Mouse (Mus musculus) MEL (cell line): ENCODE data around the gene Adsl. TPM values are rescaled to one million over a fixed set of nuclear protein-coding genes. Genes with fewer than 3 reads are reported as not detected.

Experiments used
- DNase-seq: peaks from one replicate; pipeline ENCODE4 v3.0.0; 2011; ENCODE audit warnings: low read depth, low spot score
- H3K27ac ChIP-seq: 2 replicates; pipeline ENCODE4 v1.5.1; 2012; ENCODE audit warnings: low read depth, mild to moderate bottlenecking, control low read depth, low read length, moderate library complexity; ENCODE audit not compliant: control insufficient read depth
- H3K27me3 ChIP-seq, 2 experiments: fragments of 150-350 bp in 1 of 2; sonication (generic) in 1 of 2; 2 replicates each; pipeline ENCODE4 v1.6.1; 2012; ENCODE audit warnings: low read length in 2 of 2, mild to moderate bottlenecking in 2 of 2, improper control_type of control experiment in 1 of 2, moderate library complexity in 1 of 2; ENCODE audit not compliant: insufficient read depth in 2 of 2, control insufficient read depth in 1 of 2
- H3K36me3 ChIP-seq, 2 experiments: 2 replicates each; pipeline ENCODE4 v1.6.1; 2012 to 2014; ENCODE audit warnings: low read length in 2 of 2, improper control_type of control experiment in 1 of 2, inconsistent platforms in 1 of 2, mild to moderate bottlenecking in 1 of 2; ENCODE audit not compliant: insufficient read depth in 2 of 2, control insufficient read depth in 1 of 2
- H3K4me1 ChIP-seq, 2 experiments: fragments of 150-350 bp in 1 of 2; sonication (generic) in 1 of 2; 2 replicates each; pipeline ENCODE4 v1.6.1; 2012; ENCODE audit warnings: low read length in 2 of 2, improper control_type of control experiment in 1 of 2, mild to moderate bottlenecking in 1 of 2; ENCODE audit not compliant: insufficient read depth in 2 of 2, control insufficient read depth in 1 of 2
- H3K4me3 ChIP-seq, 2 experiments: fragments of 150-350 bp in 1 of 2; sonication (generic) in 1 of 2; 2 replicates each; pipeline ENCODE4 v1.5.1; 2012; ENCODE audit warnings: low read depth in 2 of 2, low read length in 2 of 2, mild to moderate bottlenecking in 2 of 2, moderate library complexity in 2 of 2, control low read depth in 1 of 2, improper control_type of control experiment in 1 of 2; ENCODE audit not compliant: control insufficient read depth in 1 of 2, insufficient read depth in 1 of 2
- H3K79me2 ChIP-seq: 2 replicates; pipeline ENCODE4 v1.6.1; 2012; ENCODE audit warnings: mild to moderate bottlenecking, low read length, moderate library complexity; ENCODE audit not compliant: control insufficient read depth, poor library complexity, insufficient read depth
- H3K9ac ChIP-seq: 2 replicates; pipeline ENCODE4 v1.6.1; 2012; ENCODE audit warnings: low read depth, mild to moderate bottlenecking, control low read depth, low read length, moderate library complexity; ENCODE audit not compliant: control insufficient read depth, poor library complexity, severe bottlenecking
- H3K9me3 ChIP-seq: fragments of 150-350 bp; sonication (generic); replicated peaks from 2 replicates; pipeline ENCODE4 v1.6.1; 2012; ENCODE audit warnings: mild to moderate bottlenecking, low read length, improper control_type of control experiment, moderate library complexity; ENCODE audit not compliant: insufficient read depth
- BHLHE40 ChIP-seq: IDR thresholded peaks from 2 replicates; pipeline ENCODE4 v1.6.1; 2012; ENCODE audit warnings: low read depth, mild to moderate bottlenecking, inconsistent platforms, low read length, improper control_type of control experiment, borderline replicate concordance
- CHD1 ChIP-seq: IDR thresholded peaks from 2 replicates; pipeline ENCODE4 v1.6.1; 2012; ENCODE audit warnings: low read depth, mild to moderate bottlenecking, inconsistent platforms, low read length, improper control_type of control experiment
- ETS1 ChIP-seq: IDR thresholded peaks from 2 replicates; pipeline ENCODE4 v1.6.1; 2012; ENCODE audit warnings: low read depth, mild to moderate bottlenecking, inconsistent platforms, low read length, improper control_type of control experiment, moderate library complexity
- GABPA ChIP-seq: IDR thresholded peaks from 2 replicates; pipeline ENCODE4 v1.6.1; 2012; ENCODE audit warnings: low read depth, mild to moderate bottlenecking, inconsistent platforms, low read length, improper control_type of control experiment, moderate library complexity
- GATA1 ChIP-seq: IDR thresholded peaks from 2 replicates; pipeline ENCODE4 v1.6.1; 2011; ENCODE audit warnings: low read depth, low read length, improper control_type of control experiment
- HCFC1 ChIP-seq: IDR thresholded peaks from 2 replicates; pipeline ENCODE4 v1.6.1; 2012; ENCODE audit warnings: low read depth, mild to moderate bottlenecking, inconsistent platforms, low read length, improper control_type of control experiment, moderate library complexity
- MAX ChIP-seq: IDR thresholded peaks from 2 replicates; pipeline ENCODE4 v1.6.1; 2011; ENCODE audit warnings: low read length, improper control_type of control experiment
- MEF2A ChIP-seq: IDR thresholded peaks from 2 replicates; pipeline ENCODE4 v1.6.1; 2014; ENCODE audit warnings: low read depth, mild to moderate bottlenecking, inconsistent platforms, low read length, improper control_type of control experiment; ENCODE audit not compliant: poor library complexity, insufficient replicate concordance, severe bottlenecking; ENCODE audit errors: extremely low read depth
- MXI1 ChIP-seq: IDR thresholded peaks from 2 replicates; pipeline ENCODE4 v1.6.1; 2011; ENCODE audit warnings: mild to moderate bottlenecking, low read depth, low read length, improper control_type of control experiment
- MYC ChIP-seq: IDR thresholded peaks from 2 replicates; pipeline ENCODE4 v1.6.1; 2011; ENCODE audit warnings: low read depth, mild to moderate bottlenecking, low read length, improper control_type of control experiment, moderate library complexity
- NELFE ChIP-seq: IDR thresholded peaks from 2 replicates; pipeline ENCODE4 v1.6.1; 2011; ENCODE audit warnings: low read depth, low read length, improper control_type of control experiment
- POLR2A ChIP-seq, 2 experiments: IDR thresholded peaks; 2 replicates each; pipeline ENCODE4 v1.6.1; 2011 to 2012; ENCODE audit warnings: low read length in 2 of 2, mild to moderate bottlenecking in 2 of 2, control low read depth in 1 of 2, improper control_type of control experiment in 1 of 2, low read depth in 1 of 2, moderate library complexity in 1 of 2; ENCODE audit not compliant: control insufficient read depth in 1 of 2, insufficient read depth in 1 of 2, poor library complexity in 1 of 2
- POLR2AphosphoS2 ChIP-seq: IDR thresholded peaks from 2 replicates; pipeline ENCODE4 v1.6.1; 2011; ENCODE audit warnings: low read length, improper control_type of control experiment
- RAD21 ChIP-seq: IDR thresholded peaks from 2 replicates; pipeline ENCODE4 v1.6.1; 2011; ENCODE audit warnings: mild to moderate bottlenecking, low read depth, low read length, improper control_type of control experiment
- SMC3 ChIP-seq: IDR thresholded peaks from 2 replicates; pipeline ENCODE4 v1.6.1; 2011; ENCODE audit warnings: low read depth, low read length, improper control_type of control experiment
- TAL1 ChIP-seq: IDR thresholded peaks from 2 replicates; pipeline ENCODE4 v1.6.1; 2012; ENCODE audit warnings: mild to moderate bottlenecking, inconsistent platforms, low read length, moderate library complexity, mixed read lengths
- TBP ChIP-seq: IDR thresholded peaks from 2 replicates; pipeline ENCODE4 v1.8.0; 2011; ENCODE audit warnings: low read depth, low read length, improper control_type of control experiment
- TCF12 ChIP-seq: IDR thresholded peaks from 2 replicates; pipeline ENCODE4 v1.6.1; 2014; ENCODE audit warnings: low read depth, mild to moderate bottlenecking, inconsistent platforms, low read length, improper control_type of control experiment, moderate library complexity
- UBTF ChIP-seq: IDR thresholded peaks from 2 replicates; pipeline ENCODE4 v1.6.1; 2012; ENCODE audit warnings: low read depth, mild to moderate bottlenecking, inconsistent platforms, low read length, improper control_type of control experiment, moderate library complexity, borderline replicate concordance; ENCODE audit not compliant: insufficient read depth
- USF1 ChIP-seq: IDR thresholded peaks from 2 replicates; pipeline ENCODE4 v1.6.1; 2014; ENCODE audit warnings: low read depth, mild to moderate bottlenecking, inconsistent platforms, low read length, improper control_type of control experiment, moderate library complexity
- USF2 ChIP-seq, 2 experiments: IDR thresholded peaks; 2 replicates each; pipeline ENCODE4 v1.6.1; 2011 to 2012; ENCODE audit warnings: improper control_type of control experiment in 2 of 2, low read length in 2 of 2, borderline replicate concordance in 1 of 2, inconsistent platforms in 1 of 2, low read depth in 1 of 2, mild to moderate bottlenecking in 1 of 2; ENCODE audit not compliant: insufficient read depth in 1 of 2
- ZKSCAN1 ChIP-seq: IDR thresholded peaks from 2 replicates; pipeline ENCODE4 v1.6.1; 2012; ENCODE audit warnings: low read depth, mild to moderate bottlenecking, inconsistent platforms, low read length, improper control_type of control experiment, moderate library complexity
- polyA plus RNA-seq, 2 experiments: library from polyadenylated mRNA; stranded (reverse) in 1 of 2; unstranded in 1 of 2; fragments of >175 nt in 1 of 2; fragments of >200 nt in 1 of 2; gene quantifications; 2 replicates each; pipeline versions ENCODE4 v1.2.1 to v1.2.4; 2012; ENCODE audit warnings: low replicate concordance in 2 of 2, low read depth in 1 of 2; ENCODE audit not compliant: insufficient read length in 2 of 2, insufficient read depth in 1 of 2, missing spikeins in 1 of 2
- total RNA-seq: library from RNA; depleted of rRNA; stranded (reverse); fragments of 300-350 nt; gene quantifications from 2 replicates; pipeline ENCODE4 v1.2.3, GENCODE M21; 2012

The Adsl gene
- total and polyA plus RNA-seq, 3 experiments: 304 to 365 (median 320) TPM

DNA sequence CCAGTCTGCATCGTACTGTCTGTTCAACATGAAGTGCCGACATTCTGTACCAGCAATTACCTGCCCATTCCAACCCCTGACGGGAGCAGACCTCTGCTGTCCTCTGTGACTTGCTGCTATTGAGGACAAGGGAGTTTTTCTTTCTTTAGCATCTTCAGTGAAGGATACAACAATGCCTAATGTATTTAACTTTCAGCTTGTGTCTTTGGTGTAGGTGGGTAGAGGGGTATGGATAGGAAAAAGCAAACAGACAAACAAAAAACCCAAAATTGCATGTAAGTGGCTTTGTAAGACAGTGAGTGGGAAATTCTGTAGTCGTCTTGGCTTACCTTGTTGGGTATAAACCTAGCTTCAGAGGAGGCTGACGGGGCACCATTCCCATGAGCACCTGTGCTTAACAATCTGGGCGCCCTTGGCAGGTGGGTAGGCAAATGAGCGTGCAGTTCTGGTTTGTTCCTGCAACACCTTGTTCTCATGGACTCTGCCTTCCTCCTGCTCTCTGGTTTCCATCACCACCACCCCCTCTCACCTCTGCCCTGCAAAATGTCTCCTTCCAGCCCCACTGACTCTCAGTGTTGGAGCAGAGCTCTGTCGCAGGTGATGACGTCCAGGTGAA lies 16.8 kb upstream of the Adsl start:
- Histone ChIP-seq H3K27ac (no peak overlapping the region), H3K36me3 (peaks cover 0 to 6% of the 10 kb centered on the region in 2 experiments; a peak in 2 of 4 replicates), H3K4me1 (no peaks in the 10 kb centered on the region), H3K9me3 (no peaks in the 10 kb centered on the region), H3K27me3 (no peaks in the 10 kb centered on the region), H3K79me2 (no peaks in the 10 kb centered on the region), H3K9ac (no peak overlapping the region), H3K4me3 (no peak overlapping the region)
- no peak for DNase-seq
- no peak for TF ChIP-seq MEF2A
- no peak for TF ChIP-seq HCFC1
- TF ChIP-seq TBP: no peak
- no peak for TF ChIP-seq MXI1
- TF ChIP-seq POLR2A (IDR thresholded peaks at IDR 0.05; ENCODE audit: control insufficient read depth in 1 of 2, insufficient read depth in 1 of 2, low read depth in 1 of 2, low read length in 2 of 2, poor library complexity in 1 of 2): no peak
- TF ChIP-seq RAD21: no peak
- TF ChIP-seq POLR2AphosphoS2: no peak
- TF ChIP-seq UBTF: no peak
- TF ChIP-seq BHLHE40: no peak
- no peak for TF ChIP-seq MAX
- no peak for TF ChIP-seq GATA1
- TF ChIP-seq CHD1: no peak
- TF ChIP-seq ZKSCAN1: no peak
- no peak for TF ChIP-seq MYC
- no peak for TF ChIP-seq ETS1
- no peak for TF ChIP-seq TAL1
- TF ChIP-seq USF2 (IDR thresholded peaks at IDR 0.05; ENCODE audit: borderline replicate concordance in 1 of 2, insufficient read depth in 1 of 2, low read depth in 1 of 2, low read length in 2 of 2): no peak
- no peak for TF ChIP-seq NELFE

DNA sequence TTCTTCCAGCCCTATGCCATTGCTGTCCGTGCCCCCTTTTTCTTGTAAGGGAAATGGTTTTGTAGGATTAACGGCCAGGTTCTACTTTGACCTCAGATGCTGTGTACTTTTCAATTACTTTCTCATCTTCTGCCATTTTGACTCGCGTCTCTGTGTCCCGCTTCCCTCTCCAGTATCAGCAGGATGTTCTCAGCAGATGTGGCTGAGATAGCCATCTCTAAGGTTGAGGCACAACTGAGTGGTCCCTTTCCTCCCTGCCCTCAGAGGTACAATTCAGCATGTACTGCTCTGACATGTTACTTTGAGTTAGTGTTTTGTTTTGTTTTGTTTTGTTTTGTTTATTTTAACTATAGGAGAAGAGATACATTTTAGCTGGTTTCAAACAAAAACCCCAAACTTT lies 13.4 kb upstream of the Adsl start:
- no peaks in the 10 kb centered on the region for H3K9me3 ChIP-seq
- H3K79me2 ChIP-seq: no peaks in the 10 kb centered on the region
- no peak for DNase-seq
- H3K27me3 ChIP-seq: no peaks in the 10 kb centered on the region
- H3K4me3 ChIP-seq: no peak overlapping the region
- no peak overlapping the region for H3K9ac ChIP-seq
- no peaks in the 10 kb centered on the region; a peak in 1 of 4 replicates for H3K36me3 ChIP-seq
- no peak overlapping the region for H3K27ac ChIP-seq
- TF ChIP-seq TCF12: no peak
- no peak for TF ChIP-seq USF1
- no peak for TF ChIP-seq ZKSCAN1
- TF ChIP-seq TBP: no peak
- no peak for TF ChIP-seq GABPA
- no peak for TF ChIP-seq CHD1
- TF ChIP-seq USF2 (IDR thresholded peaks at IDR 0.05; ENCODE audit: borderline replicate concordance in 1 of 2, insufficient read depth in 1 of 2, low read depth in 1 of 2, low read length in 2 of 2): no peak
- TF ChIP-seq RAD21: no peak
- no peak for TF ChIP-seq MEF2A
- no peak for TF ChIP-seq SMC3
- no peaks in the 10 kb centered on the region for H3K4me1 ChIP-seq
